Mouse (Mus musculus): Measurements from ENCODE around the gene Sp1.

The Sp1 gene

DNA sequence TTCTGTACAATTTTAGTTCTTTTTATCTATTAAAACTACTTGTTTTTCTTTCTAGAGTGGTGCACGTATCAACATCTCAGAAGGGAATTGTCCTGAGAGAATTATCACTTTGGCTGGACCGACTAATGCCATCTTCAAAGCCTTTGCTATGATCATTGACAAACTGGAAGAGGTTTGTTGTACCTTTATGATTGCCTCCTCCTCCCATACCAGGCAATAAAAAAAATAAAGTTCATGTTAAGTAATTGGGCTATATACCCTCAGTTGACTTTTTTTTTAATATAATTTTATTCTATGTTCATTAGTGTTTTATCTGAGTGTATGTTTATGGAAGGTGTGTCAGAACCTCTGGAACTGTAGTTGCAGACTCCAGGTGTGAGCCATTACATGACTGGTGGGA lies 68.6 kb downstream of the Sp1 start:
- in situ Hi-C loops (cut with MboI) = no loop called here

DNA sequence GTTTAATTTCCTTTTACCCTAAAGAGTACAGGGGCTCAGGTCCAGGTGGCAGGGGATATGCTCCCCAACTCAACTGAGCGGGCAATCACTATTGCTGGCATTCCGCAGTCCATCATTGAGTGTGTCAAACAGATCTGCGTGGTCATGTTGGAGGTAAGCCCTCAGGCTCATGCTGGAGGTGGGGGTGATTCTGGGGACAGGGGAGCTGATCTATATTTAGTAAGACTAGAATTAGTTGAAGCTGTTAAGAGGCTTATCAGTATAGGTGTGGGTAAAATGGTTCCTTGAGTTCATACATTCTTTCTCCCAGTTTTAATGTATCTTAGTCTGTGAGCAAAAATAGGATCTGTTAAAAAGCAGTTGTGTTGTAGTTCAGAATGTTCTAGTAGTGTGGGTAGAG lies 77.2 kb downstream of the Sp1 start:
- in situ Hi-C loops (cut with MboI) = no loop called here

DNA sequence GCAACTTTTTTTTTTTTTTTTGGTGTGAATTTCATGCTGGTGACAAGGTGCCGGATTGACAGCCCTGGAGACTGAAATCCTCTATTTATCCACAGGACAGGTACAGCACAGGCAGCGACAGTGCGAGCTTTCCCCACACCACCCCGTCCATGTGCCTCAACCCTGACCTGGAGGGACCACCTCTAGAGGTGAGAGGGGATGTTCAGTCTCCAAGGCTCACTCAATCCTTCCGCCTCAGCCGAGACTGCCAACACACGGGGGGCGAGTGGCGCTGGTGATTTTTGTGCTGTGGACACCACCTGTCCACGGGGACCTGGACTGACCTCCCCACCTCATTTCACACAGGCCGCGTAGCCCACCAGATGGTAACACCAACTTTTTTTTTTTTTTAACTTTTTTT lies 79.9 kb downstream of the Sp1 start:
- in situ Hi-C loops (cut with MboI) = no loop called here
